Mouse (Mus musculus): Measurements from ENCODE around the gene Cep112.
"Not testable (repeated sequence)": the region's sequence is repeated elsewhere in the genome, so short reads cannot be mapped to it uniquely, and the experiment has no call there.

Gene Cep112

GRCm38 (mm10) chr11:108846479-108846878 is 421.5 kb downstream of the Cep112 start:
- H3K9me3 ChIP-seq (ENCODE audit: low read length): no peaks in the 10 kb centered on the region
- no peak overlapping the region for H3K4me3 ChIP-seq (replicated peaks; ENCODE audit: low read length)
- H3K4me1 ChIP-seq (replicated peaks; ENCODE audit: low read depth, low read length): no peaks in the 10 kb centered on the region
- no peak for TF ChIP-seq POU5F1 (IDR thresholded peaks at IDR 0.05; ENCODE audit: borderline replicate concordance, low read length)
- no peak for TF ChIP-seq NANOG (IDR thresholded peaks at IDR 0.05; ENCODE audit: borderline replicate concordance, low read length)
- no peak for TF ChIP-seq CTCF (conservative IDR thresholded peaks at IDR 0.05; ENCODE audit: low read length)
- H3K27me3 ChIP-seq (ENCODE audit: insufficient read depth, low read length): no peaks in the 10 kb centered on the region
- H3K36me3 ChIP-seq (ENCODE audit: insufficient read depth, low read length): no peaks in the 10 kb centered on the region

GRCm38 (mm10) chr11:108851771-108852170 is 426.8 kb downstream of the Cep112 start:
- Histone ChIP-seq H3K36me3 (ENCODE audit: insufficient read depth, low read length) (no peaks in the 10 kb centered on the region), H3K9me3 (ENCODE audit: low read length) (no peaks in the 10 kb centered on the region), H3K27me3 (ENCODE audit: insufficient read depth, low read length) (no peaks in the 10 kb centered on the region), H3K4me3 (replicated peaks; ENCODE audit: low read length) (no peak overlapping the region), H3K4me1 (replicated peaks; ENCODE audit: low read depth, low read length) (no peaks in the 10 kb centered on the region)
- TF ChIP-seq NANOG (IDR thresholded peaks at IDR 0.05; ENCODE audit: borderline replicate concordance, low read length): no peak
- TF ChIP-seq CTCF (conservative IDR thresholded peaks at IDR 0.05; ENCODE audit: low read length): no peak
- no peak for TF ChIP-seq POU5F1 (IDR thresholded peaks at IDR 0.05; ENCODE audit: borderline replicate concordance, low read length)

- H3K4me3 ChIP-seq (replicated peaks; ENCODE audit: low read length): no peak overlapping the region
- no peaks in the 10 kb centered on the region for H3K36me3 ChIP-seq (ENCODE audit: insufficient read depth, low read length)
- TF ChIP-seq CTCF (conservative IDR thresholded peaks at IDR 0.05; ENCODE audit: low read length) (no peak), NANOG (IDR thresholded peaks at IDR 0.05; ENCODE audit: borderline replicate concordance, low read length) (no peak), POU5F1 (IDR thresholded peaks at IDR 0.05; ENCODE audit: borderline replicate concordance, low read length) (no peak)
- no peaks in the 10 kb centered on the region for H3K9me3 ChIP-seq (ENCODE audit: low read length)
- H3K27me3 ChIP-seq (ENCODE audit: insufficient read depth, low read length): no peaks in the 10 kb centered on the region
- H3K4me1 ChIP-seq (replicated peaks; ENCODE audit: low read depth, low read length): peaks cover 6% of the 10 kb centered on the region
Measured at GRCm38 (mm10) chr11:108857254-108857653, 432.3 kb downstream of the Cep112 start.

- Histone ChIP-seq H3K4me3 (replicated peaks; ENCODE audit: low read length) (no peak overlapping the region), H3K9me3 (ENCODE audit: low read length) (no peaks in the 10 kb centered on the region), H3K27me3 (ENCODE audit: insufficient read depth, low read length) (no peaks in the 10 kb centered on the region), H3K4me1 (replicated peaks; ENCODE audit: low read depth, low read length) (peaks cover 6% of the 10 kb centered on the region), H3K36me3 (ENCODE audit: insufficient read depth, low read length) (no peaks in the 10 kb centered on the region)
- no peak for TF ChIP-seq CTCF (conservative IDR thresholded peaks at IDR 0.05; ENCODE audit: low read length)
- no peak for TF ChIP-seq NANOG (IDR thresholded peaks at IDR 0.05; ENCODE audit: borderline replicate concordance, low read length)
Measured at GRCm38 (mm10) chr11:108857678-108858338, 432.8 kb downstream of the Cep112 start.

GRCm38 (mm10) chr11:108858339-108858804 is 433.4 kb downstream of the Cep112 start:
- Histone ChIP-seq H3K36me3 (ENCODE audit: insufficient read depth, low read length) (no peaks in the 10 kb centered on the region), H3K4me3 (replicated peaks; ENCODE audit: low read length) (no peak overlapping the region), H3K27me3 (ENCODE audit: insufficient read depth, low read length) (no peaks in the 10 kb centered on the region), H3K4me1 (replicated peaks; ENCODE audit: low read depth, low read length) (peaks cover 6% of the 10 kb centered on the region), H3K9me3 (ENCODE audit: low read length) (no peaks in the 10 kb centered on the region)
- TF ChIP-seq CTCF (conservative IDR thresholded peaks at IDR 0.05; ENCODE audit: low read length) (no peak), NANOG (IDR thresholded peaks at IDR 0.05; ENCODE audit: borderline replicate concordance, low read length) (no peak), POU5F1 (IDR thresholded peaks at IDR 0.05; ENCODE audit: borderline replicate concordance, low read length) (no peak)

DNA sequence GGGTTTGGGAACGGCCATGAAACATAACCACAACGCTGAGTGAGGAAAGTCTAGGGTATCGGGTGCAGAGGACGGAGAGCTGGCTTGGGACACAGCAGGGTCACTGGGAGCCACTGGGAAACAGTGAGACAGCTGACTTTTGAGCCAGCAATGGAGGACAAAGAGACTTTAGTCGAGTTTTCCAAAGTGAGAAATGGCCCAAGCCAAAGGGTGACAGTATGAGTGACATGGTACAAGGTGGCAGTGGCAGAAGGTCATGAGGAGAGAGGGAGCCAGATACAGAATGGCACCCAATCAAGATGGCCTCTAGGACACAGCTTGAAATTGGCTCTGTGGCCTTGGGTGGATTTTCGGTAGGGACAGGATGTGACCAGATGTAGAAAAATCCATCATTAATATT is 433.9 kb downstream of the Cep112 start:
- Histone ChIP-seq H3K36me3 (ENCODE audit: insufficient read depth, low read length) (no peaks in the 10 kb centered on the region), H3K27me3 (ENCODE audit: insufficient read depth, low read length) (no peaks in the 10 kb centered on the region), H3K4me3 (replicated peaks; ENCODE audit: low read length) (no peak overlapping the region), H3K9me3 (ENCODE audit: low read length) (no peaks in the 10 kb centered on the region), H3K4me1 (replicated peaks; ENCODE audit: low read depth, low read length) (peaks cover 6% of the 10 kb centered on the region)
- TF ChIP-seq CTCF (conservative IDR thresholded peaks at IDR 0.05; ENCODE audit: low read length): no peak
- TF ChIP-seq POU5F1 (IDR thresholded peaks at IDR 0.05; ENCODE audit: borderline replicate concordance, low read length): no peak
- no peak for TF ChIP-seq NANOG (IDR thresholded peaks at IDR 0.05; ENCODE audit: borderline replicate concordance, low read length)

- peaks cover under 1% of the 10 kb centered on the region for H3K4me1 ChIP-seq (replicated peaks; ENCODE audit: low read depth, low read length)
- TF ChIP-seq NANOG (IDR thresholded peaks at IDR 0.05; ENCODE audit: borderline replicate concordance, low read length): no peak
- TF ChIP-seq CTCF (conservative IDR thresholded peaks at IDR 0.05; ENCODE audit: low read length): no peak
- no peak for TF ChIP-seq POU5F1 (IDR thresholded peaks at IDR 0.05; ENCODE audit: borderline replicate concordance, low read length)
- no peaks in the 10 kb centered on the region for H3K36me3 ChIP-seq (ENCODE audit: insufficient read depth, low read length)
- no peaks in the 10 kb centered on the region for H3K27me3 ChIP-seq (ENCODE audit: insufficient read depth, low read length)
- H3K9me3 ChIP-seq (ENCODE audit: low read length): no peaks in the 10 kb centered on the region
- H3K4me3 ChIP-seq (replicated peaks; ENCODE audit: low read length): no peak overlapping the region
Measured at GRCm38 (mm10) chr11:108862360-108862759, 437.4 kb downstream of the Cep112 start.

- no peaks in the 10 kb centered on the region for H3K36me3 ChIP-seq (ENCODE audit: insufficient read depth, low read length)
- no peak overlapping the region for H3K4me3 ChIP-seq (replicated peaks; ENCODE audit: low read length)
- TF ChIP-seq CTCF (conservative IDR thresholded peaks at IDR 0.05; ENCODE audit: low read length) (no peak), NANOG (IDR thresholded peaks at IDR 0.05; ENCODE audit: borderline replicate concordance, low read length) (no peak), POU5F1 (IDR thresholded peaks at IDR 0.05; ENCODE audit: borderline replicate concordance, low read length) (no peak)
- H3K27me3 ChIP-seq (ENCODE audit: insufficient read depth, low read length): no peaks in the 10 kb centered on the region
- no peaks in the 10 kb centered on the region for H3K9me3 ChIP-seq (ENCODE audit: low read length)
- H3K4me1 ChIP-seq (replicated peaks; ENCODE audit: low read depth, low read length): no peaks in the 10 kb centered on the region
Measured at GRCm38 (mm10) chr11:108865746-108866145, 440.8 kb downstream of the Cep112 start.

DNA sequence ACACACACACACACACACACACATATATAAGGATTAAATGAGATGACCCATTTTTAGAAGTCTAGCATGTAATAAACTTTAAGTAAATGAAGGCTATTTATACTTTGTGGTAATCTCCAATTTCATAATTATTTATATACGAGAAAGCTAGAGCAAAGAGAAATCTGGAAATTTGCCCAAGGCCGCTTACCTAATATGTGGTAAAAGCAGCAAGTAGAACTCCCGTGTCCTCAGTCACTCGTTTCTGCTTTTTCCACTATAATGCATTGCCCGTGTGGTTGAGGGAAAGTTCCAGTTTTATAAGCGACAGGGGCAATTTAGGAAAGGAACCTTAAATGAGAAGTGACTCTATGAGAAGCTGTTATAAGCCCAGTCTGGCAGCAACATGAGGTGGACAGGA is 442.5 kb downstream of the Cep112 start:
- Histone ChIP-seq H3K4me1 (replicated peaks; ENCODE audit: low read depth, low read length) (no peaks in the 10 kb centered on the region), H3K27me3 (ENCODE audit: insufficient read depth, low read length) (no peaks in the 10 kb centered on the region), H3K4me3 (replicated peaks; ENCODE audit: low read length) (no peak overlapping the region), H3K9me3 (ENCODE audit: low read length) (no peaks in the 10 kb centered on the region), H3K36me3 (ENCODE audit: insufficient read depth, low read length) (no peaks in the 10 kb centered on the region)
- TF ChIP-seq CTCF (conservative IDR thresholded peaks at IDR 0.05; ENCODE audit: low read length): no peak
- no peak for TF ChIP-seq NANOG (IDR thresholded peaks at IDR 0.05; ENCODE audit: borderline replicate concordance, low read length)
- TF ChIP-seq POU5F1 (IDR thresholded peaks at IDR 0.05; ENCODE audit: borderline replicate concordance, low read length): no peak

- H3K9me3 ChIP-seq (ENCODE audit: low read length); H3K27me3 ChIP-seq (ENCODE audit: insufficient read depth, low read length); H3K4me1 ChIP-seq (replicated peaks; ENCODE audit: low read depth, low read length); H3K4me3 ChIP-seq (replicated peaks; ENCODE audit: low read length); H3K36me3 ChIP-seq (ENCODE audit: insufficient read depth, low read length): not testable (repeated sequence)
Measured at GRCm38 (mm10) chr11:108871284-108871683, 446.3 kb downstream of the Cep112 start.

All from E14TG2a.4 (cell line).